Mouse (Mus musculus) neural tube, embryonic 15.5 days (tissue): ENCODE measurements at regions not wholly inside any gene's neighbourhood (a gene's known extent, or its start where the extent isn't known, plus 50 kb on each side); places are given as distances from the start of the nearest gene placed in this dataset.

Source experiments
- ATAC-seq: fragments of 200-750 bp; cut with Nextera tagmentation; 2 replicates; pipeline ENCODE4 v1.8.0; 2017; ENCODE audit warnings: mild to moderate bottlenecking, moderate TSS enrichment, moderate library complexity; ENCODE audit not compliant: low FRiP score
- H3K27ac ChIP-seq: fragments of 300-500 bp; sonication (generic); replicated peaks from 2 replicates; pipeline ENCODE4 v1.5.1; 2015; ENCODE audit warnings: mild to moderate bottlenecking, inconsistent platforms
- H3K27me3 ChIP-seq: fragments of 300-500 bp; sonication (generic); replicated peaks from 2 replicates; pipeline ENCODE4 v1.6.1; 2015; ENCODE audit warnings: inconsistent platforms
- H3K36me3 ChIP-seq: fragments of 300-500 bp; sonication (generic); 2 replicates; pipeline ENCODE4 v1.6.1; 2015; ENCODE audit warnings: inconsistent platforms
- H3K4me1 ChIP-seq: fragments of 300-500 bp; sonication (generic); 2 replicates; pipeline ENCODE4 v1.6.1; 2015; ENCODE audit warnings: inconsistent platforms
- H3K4me2 ChIP-seq: fragments of 300-500 bp; sonication (generic); 2 replicates; pipeline ENCODE4 v1.6.1; 2015; ENCODE audit warnings: inconsistent platforms, mild to moderate bottlenecking, moderate library complexity
- H3K4me3 ChIP-seq: fragments of 300-500 bp; sonication (generic); replicated peaks from 2 replicates; pipeline ENCODE4 v1.5.1; 2015; ENCODE audit warnings: mild to moderate bottlenecking, inconsistent platforms
- H3K9ac ChIP-seq: fragments of 300-500 bp; sonication (generic); replicated peaks from 2 replicates; pipeline ENCODE4 v1.6.1; 2015; ENCODE audit warnings: mild to moderate bottlenecking, inconsistent platforms
- H3K9me3 ChIP-seq: fragments of 300-500 bp; sonication (generic); replicated peaks from 2 replicates; pipeline ENCODE4 v1.6.1; 2016; ENCODE audit warnings: inconsistent platforms
- WGBS: fragments of 180-500 bp; shearing (Covaris S2); methylation state at CpG from one replicate; pipeline ENCODE4 v1.1.7; 2015; ENCODE audit warnings: mixed read lengths; 5-methylcytosine and 5-hydroxymethylcytosine counted together

GRCm38 (mm10) chr2:72800696-72801095, 179.6 kb downstream of the Sp3 start:
- no peak overlapping the region for H3K27ac ChIP-seq
- no peak overlapping the region for H3K4me3 ChIP-seq
- no peaks in the 10 kb centered on the region for H3K9me3 ChIP-seq
- H3K27me3 ChIP-seq, result no peaks in the 10 kb centered on the region
- H3K9ac ChIP-seq, result no peak overlapping the region
- WGBS, result 72% methylated on average over 7 of the region's 7 CpGs
- H3K4me2 ChIP-seq, result no peak overlapping the region
- ATAC-seq, result no peak
- H3K4me1 ChIP-seq, result no peaks in the 10 kb centered on the region
- H3K36me3 ChIP-seq, result no peaks in the 10 kb centered on the region

GRCm38 (mm10) chr2:72813282-72813974, 166.8 kb downstream of the Sp3 start:
- no peaks in the 10 kb centered on the region for H3K27me3 ChIP-seq
- H3K36me3 ChIP-seq, result no peaks in the 10 kb centered on the region
- WGBS, result 51% methylated on average over 14 of the region's 14 CpGs
- no peak overlapping the region for H3K27ac ChIP-seq
- peak overlapping the region; percentile 46; the same call in 1 of the 2 replicates for H3K4me2 ChIP-seq
- ATAC-seq, result no peak
- no peak overlapping the region for H3K4me3 ChIP-seq
- no peaks in the 10 kb centered on the region for H3K9me3 ChIP-seq
- no peak overlapping the region for H3K9ac ChIP-seq
- H3K4me1 ChIP-seq, result peaks cover 12% of the 10 kb centered on the region

GRCm38 (mm10) chr2:72825251-72825650, 155.0 kb downstream of the Sp3 start:
- H3K9ac ChIP-seq, result no peak overlapping the region
- no peak for ATAC-seq
- no peaks in the 10 kb centered on the region for H3K36me3 ChIP-seq
- H3K4me2 ChIP-seq, result no peak overlapping the region
- no peak overlapping the region for H3K4me3 ChIP-seq
- H3K27ac ChIP-seq, result no peak overlapping the region
- WGBS, result 66% methylated on average over 4 of the region's 4 CpGs
- H3K9me3 ChIP-seq, result no peaks in the 10 kb centered on the region
- no peaks in the 10 kb centered on the region for H3K4me1 ChIP-seq
- no peaks in the 10 kb centered on the region; the same call in 1 of the 2 replicates for H3K27me3 ChIP-seq

GRCm38 (mm10) chr2:72829139-72829538, 151.1 kb downstream of the Sp3 start:
- Histone ChIP-seq H3K27ac (no peak overlapping the region), H3K27me3 (no peaks in the 10 kb centered on the region; the same call in 1 of the 2 replicates), H3K4me2 (no peak overlapping the region), H3K9ac (no peak overlapping the region), H3K36me3 (no peaks in the 10 kb centered on the region), H3K4me1 (no peaks in the 10 kb centered on the region), H3K4me3 (no peak overlapping the region), H3K9me3 (no peaks in the 10 kb centered on the region)
- ATAC-seq, result no peak
- 26% methylated on average over 1 of the region's 1 CpGs for WGBS

GRCm38 (mm10) chr2:72832770-72833169, 147.5 kb downstream of the Sp3 start:
- Histone ChIP-seq H3K4me3 (no peak overlapping the region), H3K9me3 (no peaks in the 10 kb centered on the region), H3K27me3 (no peaks in the 10 kb centered on the region; the same call in 1 of the 2 replicates), H3K4me2 (no peak overlapping the region), H3K36me3 (no peaks in the 10 kb centered on the region), H3K27ac (no peak overlapping the region), H3K4me1 (no peaks in the 10 kb centered on the region), H3K9ac (no peak overlapping the region)
- ATAC-seq, result no peak
- 71% methylated on average over 10 of the region's 10 CpGs for WGBS

GRCm38 (mm10) chr2:72838085-72838727, 142.0 kb downstream of the Sp3 start:
- Histone ChIP-seq H3K4me1 (peaks cover 10% of the 10 kb centered on the region), H3K27me3 (no peaks in the 10 kb centered on the region), H3K9ac (no peak overlapping the region), H3K4me2 (no peak overlapping the region), H3K9me3 (no peaks in the 10 kb centered on the region), H3K36me3 (no peaks in the 10 kb centered on the region), H3K27ac (no peak overlapping the region), H3K4me3 (no peak overlapping the region)
- 41% methylated on average over 6 of the region's 6 CpGs for WGBS
- no peak for ATAC-seq

GRCm38 (mm10) chr2:72839673-72840072, 140.6 kb downstream of the Sp3 start:
- peaks cover 10% of the 10 kb centered on the region for H3K4me1 ChIP-seq
- 79% methylated on average over 5 of the region's 5 CpGs for WGBS
- no peak overlapping the region for H3K4me2 ChIP-seq
- ATAC-seq, result no peak
- no peaks in the 10 kb centered on the region for H3K36me3 ChIP-seq
- no peak overlapping the region for H3K4me3 ChIP-seq
- no peaks in the 10 kb centered on the region for H3K27me3 ChIP-seq
- no peak overlapping the region for H3K9ac ChIP-seq
- H3K27ac ChIP-seq, result no peak overlapping the region
- no peaks in the 10 kb centered on the region for H3K9me3 ChIP-seq

- peak overlapping the region; percentile 41; the same call in 1 of the 2 replicates for H3K27ac ChIP-seq
- peak overlapping the region; percentile 29; the same call in 1 of the 2 replicates for H3K4me2 ChIP-seq
- no peak overlapping the region for H3K9ac ChIP-seq
- no peak; the same call in 1 of the 2 replicates for ATAC-seq
- no peaks in the 10 kb centered on the region for H3K9me3 ChIP-seq
- no peaks in the 10 kb centered on the region for H3K36me3 ChIP-seq
- H3K4me1 ChIP-seq, result peaks cover 10% of the 10 kb centered on the region
- 42% methylated on average over 5 of the region's 5 CpGs for WGBS
- H3K27me3 ChIP-seq, result no peaks in the 10 kb centered on the region
- H3K4me3 ChIP-seq, result no peak overlapping the region
These were observed 138.9 kb downstream of the Sp3 start for GRCm38 (mm10) chr2:72841367-72841766.

- no peaks in the 10 kb centered on the region for H3K27me3 ChIP-seq
- no peak overlapping the region for H3K4me3 ChIP-seq
- H3K9ac ChIP-seq, result no peak overlapping the region
- no peak for ATAC-seq
- no peaks in the 10 kb centered on the region for H3K36me3 ChIP-seq
- H3K9me3 ChIP-seq, result no peaks in the 10 kb centered on the region
- no peak overlapping the region for H3K27ac ChIP-seq
- WGBS, result 79% methylated on average over 2 of the region's 2 CpGs
- H3K4me1 ChIP-seq, result peaks cover 10% of the 10 kb centered on the region
- H3K4me2 ChIP-seq, result no peak overlapping the region
These were observed 136.6 kb downstream of the Sp3 start for GRCm38 (mm10) chr2:72843610-72844009.

- Histone ChIP-seq H3K9me3 (no peaks in the 10 kb centered on the region), H3K4me2 (no peak overlapping the region), H3K27me3 (no peaks in the 10 kb centered on the region), H3K27ac (no peak overlapping the region), H3K4me1 (no peaks in the 10 kb centered on the region), H3K36me3 (no peaks in the 10 kb centered on the region), H3K9ac (no peak overlapping the region), H3K4me3 (no peak overlapping the region)
- 61% methylated on average over 12 of the region's 12 CpGs for WGBS
- ATAC-seq, result no peak
These were observed 130.6 kb downstream of the Sp3 start for GRCm38 (mm10) chr2:72849441-72850192.

GRCm38 (mm10) chr2:72852509-72852908, 127.7 kb downstream of the Sp3 start:
- 88% methylated on average over 4 of the region's 4 CpGs for WGBS
- Histone ChIP-seq H3K27ac (no peak overlapping the region), H3K9ac (no peak overlapping the region), H3K4me1 (no peaks in the 10 kb centered on the region), H3K27me3 (no peaks in the 10 kb centered on the region), H3K9me3 (no peaks in the 10 kb centered on the region), H3K4me2 (no peak overlapping the region), H3K36me3 (no peaks in the 10 kb centered on the region), H3K4me3 (no peak overlapping the region)
- no peak for ATAC-seq
